Mouse (Mus musculus): ENCODE data around the gene Tardbp.

Tardbp gene

DNA sequence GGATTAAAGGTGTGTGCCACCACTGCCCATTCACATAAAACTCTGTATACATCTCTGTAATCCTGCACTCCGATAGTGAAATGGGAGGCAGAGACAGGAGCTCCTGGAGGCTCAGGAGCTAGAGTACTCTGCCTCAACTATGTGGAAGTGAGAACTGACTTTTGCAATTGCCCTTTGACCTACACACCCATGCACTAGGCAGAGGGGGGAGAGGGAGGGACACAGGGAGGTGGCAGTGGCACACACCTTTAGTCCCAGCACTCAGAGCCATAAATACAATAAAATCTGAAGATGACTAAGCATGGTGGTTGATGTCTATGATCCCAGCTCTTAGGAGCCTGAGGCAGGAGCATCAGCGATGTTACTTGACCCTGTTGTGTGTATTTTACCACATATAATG, 12.6 kb upstream of the Tardbp start:
- DNase-seq (ENCODE audit: low read depth, low spot score), result no peak

DNA sequence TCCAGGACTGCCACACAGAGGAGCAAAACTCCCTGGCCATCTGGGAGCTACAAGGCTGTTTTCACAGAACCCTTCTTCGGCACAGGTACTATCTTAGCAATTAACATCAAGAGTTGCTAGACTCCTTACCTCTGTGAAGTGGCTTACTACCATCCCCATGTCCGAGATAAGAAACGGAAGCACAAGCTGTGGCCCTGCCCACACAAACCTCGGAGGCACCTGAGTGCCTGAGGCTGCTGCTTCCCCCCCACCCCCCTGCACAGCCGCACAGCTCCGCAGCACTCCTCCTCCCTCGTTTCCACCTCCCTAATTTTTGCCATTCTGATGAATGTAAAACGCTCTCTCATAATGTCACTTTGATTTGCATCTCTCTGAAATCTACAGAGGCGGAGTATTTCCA, 11.5 kb upstream of the Tardbp start:
- no peak for DNase-seq (ENCODE audit: low read depth, low spot score)

DNA sequence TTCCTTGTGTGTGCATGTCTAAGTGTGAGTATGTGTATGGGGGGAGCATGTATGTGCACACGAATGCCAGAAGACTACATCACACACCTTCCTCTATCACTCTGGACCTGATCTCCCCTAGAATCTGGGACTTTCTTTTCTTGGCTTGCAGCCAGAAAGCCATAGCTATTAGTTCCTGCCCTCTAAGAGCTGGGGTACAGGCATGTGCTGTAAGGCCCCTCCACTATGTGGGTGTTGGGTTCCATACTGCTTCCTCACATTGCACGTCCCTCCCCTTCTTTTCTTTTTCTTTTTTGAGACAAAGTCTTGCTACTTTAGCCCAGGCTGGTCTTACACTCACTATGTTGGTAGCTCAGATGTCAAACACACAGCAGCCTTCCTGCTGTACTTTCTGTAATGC, 8.5 kb upstream of the Tardbp start:
- DNase-seq (ENCODE audit: low read depth, low spot score), result no peak

DNA sequence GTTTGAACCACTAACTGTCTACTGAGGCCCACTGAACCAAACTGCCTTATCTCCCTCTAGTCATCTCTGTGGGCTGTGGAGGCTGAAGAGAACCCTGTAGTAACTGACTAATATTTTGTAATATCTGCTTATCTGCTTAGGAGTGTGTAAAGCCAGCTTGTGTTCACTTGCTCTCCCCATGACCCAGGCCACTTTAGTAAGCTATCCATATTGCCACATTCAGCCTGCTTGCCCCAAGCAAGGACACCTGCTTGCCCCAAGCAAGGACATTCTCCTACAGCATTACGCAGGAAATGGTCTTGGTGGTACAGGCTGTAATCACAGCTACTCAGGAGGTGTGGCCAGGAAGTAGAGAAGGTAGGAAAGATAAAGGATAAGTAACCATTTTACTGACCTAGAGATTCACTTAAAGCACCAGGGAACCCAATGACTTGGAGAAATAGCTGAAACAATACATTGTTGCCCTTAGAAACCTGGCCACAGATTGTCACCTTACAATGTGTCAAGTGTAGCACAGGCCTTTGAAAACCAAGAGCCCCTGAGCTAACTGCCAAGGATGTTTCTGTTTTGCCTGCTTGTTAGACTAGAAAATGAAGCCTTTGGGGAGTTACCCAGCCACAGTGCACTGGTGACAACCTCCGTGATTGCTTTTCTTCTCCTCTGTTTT, 6.7 kb upstream of the Tardbp start:
- DNase-seq (ENCODE audit: low read depth, low spot score), result no peak

DNA sequence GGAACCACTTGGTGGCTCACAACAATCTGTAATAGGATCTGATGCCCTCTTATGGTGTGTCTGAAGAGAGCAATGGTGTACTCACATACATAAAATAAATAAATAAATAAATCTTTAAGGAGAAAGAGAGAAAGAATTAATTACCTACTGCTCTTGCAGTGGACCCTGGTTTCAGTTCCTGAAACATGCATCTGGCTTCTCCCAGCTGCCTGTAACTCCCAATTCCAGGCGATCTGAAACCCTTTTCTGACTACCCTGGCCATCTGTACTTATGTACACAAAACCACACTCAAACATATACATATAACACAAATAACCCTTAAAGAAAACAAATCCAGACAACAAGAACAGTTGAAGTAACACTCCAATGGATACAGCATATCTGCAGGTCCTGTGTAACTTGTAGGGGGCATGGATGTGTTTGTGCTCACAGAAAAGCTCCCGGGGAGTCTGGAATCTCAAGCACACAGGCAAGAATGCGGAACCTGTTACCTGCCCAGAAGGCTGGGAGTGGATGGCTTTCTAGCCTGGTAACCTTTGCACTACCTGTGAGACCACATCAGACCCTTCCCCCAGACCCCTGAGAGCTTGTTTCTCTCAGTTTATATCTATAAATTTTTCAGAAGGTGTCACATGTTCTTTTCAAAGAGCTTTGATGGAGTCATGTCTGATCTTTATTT, 5.3 kb upstream of the Tardbp start:
- DNase-seq (ENCODE audit: low read depth, low spot score), result no peak

- DNase-seq (ENCODE audit: low read depth, low spot score), result no peak
These were observed 427 bp upstream of the Tardbp start for GRCm38 (mm10) chr4:148627246-148627645.

- peak; percentile 39 for DNase-seq (ENCODE audit: low read depth, low spot score)
These were observed 830 bp downstream of the Tardbp start for GRCm38 (mm10) chr4:148625756-148626622.

GRCm38 (mm10) chr4:148625010-148625409, 1.8 kb downstream of the Tardbp start:
- DNase-seq (ENCODE audit: low read depth, low spot score), result no peak

DNA sequence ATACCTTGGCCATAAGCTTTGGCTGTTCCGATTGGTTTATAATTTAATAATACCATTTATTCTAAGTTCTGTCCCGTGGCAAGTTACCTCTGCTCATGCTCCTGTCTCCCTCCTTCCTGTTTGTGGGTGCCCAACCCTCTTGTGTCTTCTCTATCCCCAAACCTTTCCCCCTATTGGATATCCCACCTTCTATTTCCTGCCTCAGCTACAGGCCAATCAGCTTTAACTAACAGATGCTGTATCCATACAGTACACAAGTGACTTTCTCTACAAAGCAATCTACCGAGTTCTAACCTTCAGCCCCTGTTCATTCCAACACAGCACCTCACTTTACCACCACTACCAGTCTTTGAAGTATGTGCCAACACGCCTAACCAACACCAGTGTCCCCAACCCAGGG, 3.2 kb downstream of the Tardbp start:
- DNase-seq (ENCODE audit: low read depth, low spot score), result no peak

- no peak for DNase-seq (ENCODE audit: low read depth, low spot score)
These were observed 4.3 kb downstream of the Tardbp start for GRCm38 (mm10) chr4:148622485-148622884.

DNA sequence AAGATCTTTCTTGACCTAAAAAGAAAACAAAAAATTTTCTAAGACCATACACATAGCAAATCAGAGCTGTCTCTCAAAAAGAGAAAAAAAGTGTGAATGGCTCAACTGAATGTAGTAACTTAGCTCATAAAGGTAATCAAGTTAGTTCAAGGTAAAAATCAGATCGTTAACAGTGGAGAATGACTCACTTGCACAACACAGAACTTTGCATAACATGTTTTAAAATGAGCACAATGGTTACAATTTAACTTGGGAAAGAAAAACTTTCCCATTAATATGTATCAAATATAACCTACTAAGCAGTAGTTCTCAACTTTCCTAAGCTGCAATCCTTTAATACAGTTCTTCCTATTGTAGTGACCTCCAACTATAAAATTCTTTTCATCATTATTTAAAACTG, 6.1 kb downstream of the Tardbp start:
- DNase-seq (ENCODE audit: low read depth, low spot score), result no peak

DNA sequence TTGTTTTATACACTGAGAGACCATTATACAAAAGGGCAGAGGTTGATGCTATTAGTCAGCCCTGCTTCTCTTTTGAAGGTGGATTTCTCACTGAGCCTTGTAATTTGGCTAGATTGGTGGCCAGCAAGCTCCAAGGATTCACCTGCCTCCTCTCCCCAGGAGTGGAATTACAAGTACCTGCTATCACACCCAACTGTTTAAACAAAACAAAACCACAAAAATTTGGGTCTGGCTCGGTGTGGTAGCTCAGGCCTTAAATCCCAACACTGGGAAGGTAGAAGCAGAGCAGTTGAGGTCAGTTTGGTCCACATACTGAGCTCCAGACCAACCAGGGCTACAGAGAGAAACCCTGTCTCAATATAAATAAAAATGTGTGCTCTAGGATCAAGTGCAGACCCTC, 7.0 kb downstream of the Tardbp start:
- no peak for DNase-seq (ENCODE audit: low read depth, low spot score)

- no peak for DNase-seq (ENCODE audit: low read depth, low spot score)
These were observed 13.1 kb downstream of the Tardbp start for GRCm38 (mm10) chr4:148613738-148614137.

- DNase-seq (ENCODE audit: low read depth, low spot score), result no peak
These were observed 14.3 kb downstream of the Tardbp start for GRCm38 (mm10) chr4:148612557-148612956.

DNA sequence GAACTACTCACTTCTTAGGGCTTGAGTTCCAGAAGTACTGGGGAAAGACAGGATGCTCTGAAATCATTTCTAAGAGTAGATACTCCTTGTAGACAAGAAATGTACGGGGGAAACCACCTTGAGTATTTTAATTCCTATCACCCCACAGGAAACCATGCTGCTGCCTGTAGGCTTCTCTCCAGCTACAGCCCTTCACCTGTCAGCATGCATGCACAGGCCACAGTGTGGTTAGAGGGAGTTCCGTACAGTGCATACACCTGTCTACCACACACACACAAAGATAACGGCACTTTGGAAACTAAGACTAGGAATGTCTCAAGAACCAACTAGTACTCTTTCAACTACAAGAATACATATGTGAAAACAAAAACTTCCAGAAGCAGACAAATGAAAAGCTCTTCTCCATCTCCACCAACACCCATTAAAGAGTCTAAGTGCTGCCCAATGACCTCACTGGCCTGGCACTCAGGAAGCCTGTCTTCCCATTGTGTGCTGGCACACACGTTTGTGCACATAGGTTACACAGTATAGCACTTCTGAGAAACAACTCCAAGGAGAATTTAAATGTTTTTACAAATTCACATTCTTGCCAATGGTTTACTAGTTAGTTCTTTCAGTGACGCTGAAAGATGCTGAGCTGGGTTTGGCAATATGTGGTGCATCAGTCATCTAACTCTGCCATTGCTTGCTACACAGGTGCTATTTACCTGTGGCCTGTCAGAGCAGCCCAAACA, 16.0 kb downstream of the Tardbp start:
- DNase-seq (ENCODE audit: low read depth, low spot score), result no peak

DNA sequence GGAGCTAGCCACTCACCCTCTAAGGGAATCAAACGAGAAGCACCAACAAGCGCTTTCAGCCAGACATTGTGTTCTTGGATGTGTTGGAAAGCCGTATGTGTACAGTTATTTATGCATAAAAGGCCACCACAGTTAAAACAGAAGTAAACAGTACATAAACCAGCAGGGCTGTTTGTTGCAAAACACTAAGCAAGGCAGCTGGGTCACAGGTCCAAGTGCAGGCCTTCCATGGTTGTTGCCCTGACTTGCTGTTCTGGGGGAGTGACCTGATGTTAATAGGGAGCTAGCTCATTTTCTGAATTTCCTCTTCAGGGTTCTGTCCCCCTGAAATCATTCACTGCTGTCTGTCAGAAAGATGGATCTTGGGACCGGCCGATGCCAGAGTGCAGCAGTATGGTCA, 17.0 kb downstream of the Tardbp start:
- no peak for DNase-seq (ENCODE audit: low read depth, low spot score)

DNA sequence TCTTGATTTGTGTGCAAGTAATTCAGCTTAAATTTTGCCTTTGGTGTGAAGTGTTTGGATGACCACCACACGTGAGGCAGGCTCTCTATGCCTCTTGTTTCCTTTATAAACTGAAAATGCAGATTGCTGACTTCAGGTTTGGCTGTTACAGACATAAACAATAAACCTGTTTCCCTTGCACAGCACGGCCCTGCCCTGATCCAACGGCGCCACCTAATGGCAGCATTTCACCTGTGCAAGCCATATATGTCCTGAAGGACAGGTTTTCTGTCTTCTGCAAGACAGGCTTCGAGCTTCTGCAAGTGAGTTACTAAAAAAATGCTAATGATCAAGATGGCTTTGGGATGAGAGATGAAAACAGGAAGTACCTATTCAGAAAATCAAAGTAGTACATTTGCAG, 19.1 kb downstream of the Tardbp start:
- peak; percentile 63 for DNase-seq (ENCODE audit: low read depth, low spot score)

DNA sequence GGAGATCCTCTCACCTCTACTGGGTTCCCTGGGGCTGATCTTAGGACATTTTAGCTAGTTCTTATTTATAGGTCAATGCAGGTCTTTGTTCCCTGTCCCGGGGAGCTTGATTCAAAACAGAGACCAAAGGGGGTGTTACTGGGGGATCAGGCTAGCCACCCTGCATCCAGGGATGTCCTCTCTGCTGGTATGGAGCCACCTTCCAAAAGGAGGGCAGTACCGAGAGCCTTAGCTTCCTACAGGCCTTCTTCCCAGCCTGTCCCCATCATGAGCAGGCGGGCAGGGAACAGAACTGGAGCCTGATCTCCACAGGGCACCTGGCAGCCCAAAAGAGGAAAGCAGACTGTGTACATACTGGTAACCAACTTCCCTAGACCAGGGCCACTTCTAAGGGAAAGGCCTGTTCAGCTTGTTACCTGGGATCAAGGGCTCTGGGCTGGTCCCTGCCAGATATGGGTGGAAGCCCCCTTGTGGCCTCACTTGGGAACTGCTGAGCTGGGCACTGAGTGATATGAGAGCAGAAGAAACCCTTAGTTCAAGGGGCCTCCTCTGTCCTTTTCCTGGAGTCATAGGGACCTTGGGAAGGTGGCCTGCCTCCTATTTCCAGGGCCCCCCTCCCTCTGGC, 22.2 kb downstream of the Tardbp start:
- peak; percentile 71 for DNase-seq (ENCODE audit: low read depth, low spot score)

DNA sequence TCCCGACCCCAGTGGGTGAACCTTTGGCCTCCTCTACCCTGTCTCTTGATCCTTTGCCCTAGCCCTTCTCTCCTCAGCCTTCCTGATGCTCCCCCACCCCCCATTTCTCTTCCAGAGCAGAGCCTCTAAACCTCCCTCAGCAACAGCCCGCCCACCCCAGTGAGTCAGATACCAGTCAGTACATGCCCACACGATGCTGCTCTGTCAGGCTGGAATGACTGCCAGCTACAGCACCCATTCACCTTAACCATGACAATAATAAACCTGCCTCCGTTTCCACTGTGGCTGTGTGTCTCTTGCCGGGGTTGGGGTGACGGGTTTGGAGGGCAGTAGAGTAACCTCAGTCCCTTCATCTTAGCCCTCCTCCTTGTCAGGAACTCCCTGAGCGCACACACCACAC, 22.7 kb downstream of the Tardbp start:
- DNase-seq (ENCODE audit: low read depth, low spot score), result no peak

GRCm38 (mm10) chr4:148603376-148604139, 23.3 kb downstream of the Tardbp start:
- DNase-seq (ENCODE audit: low read depth, low spot score), result no peak

Data from mesoderm, embryonic 11.5 days (tissue).